Mouse (Mus musculus): ENCODE data around the gene Smchd1. TPM values are rescaled to one million over a fixed set of nuclear protein-coding genes. Genes with fewer than 3 reads are reported as not detected.

Gene Smchd1
- 72.3 and 81.5 TPM in 2 replicates for polyA plus RNA-seq (2015; fragmentation: Nextera tagmentation; extraction: Ambion mirVana)

DNA sequence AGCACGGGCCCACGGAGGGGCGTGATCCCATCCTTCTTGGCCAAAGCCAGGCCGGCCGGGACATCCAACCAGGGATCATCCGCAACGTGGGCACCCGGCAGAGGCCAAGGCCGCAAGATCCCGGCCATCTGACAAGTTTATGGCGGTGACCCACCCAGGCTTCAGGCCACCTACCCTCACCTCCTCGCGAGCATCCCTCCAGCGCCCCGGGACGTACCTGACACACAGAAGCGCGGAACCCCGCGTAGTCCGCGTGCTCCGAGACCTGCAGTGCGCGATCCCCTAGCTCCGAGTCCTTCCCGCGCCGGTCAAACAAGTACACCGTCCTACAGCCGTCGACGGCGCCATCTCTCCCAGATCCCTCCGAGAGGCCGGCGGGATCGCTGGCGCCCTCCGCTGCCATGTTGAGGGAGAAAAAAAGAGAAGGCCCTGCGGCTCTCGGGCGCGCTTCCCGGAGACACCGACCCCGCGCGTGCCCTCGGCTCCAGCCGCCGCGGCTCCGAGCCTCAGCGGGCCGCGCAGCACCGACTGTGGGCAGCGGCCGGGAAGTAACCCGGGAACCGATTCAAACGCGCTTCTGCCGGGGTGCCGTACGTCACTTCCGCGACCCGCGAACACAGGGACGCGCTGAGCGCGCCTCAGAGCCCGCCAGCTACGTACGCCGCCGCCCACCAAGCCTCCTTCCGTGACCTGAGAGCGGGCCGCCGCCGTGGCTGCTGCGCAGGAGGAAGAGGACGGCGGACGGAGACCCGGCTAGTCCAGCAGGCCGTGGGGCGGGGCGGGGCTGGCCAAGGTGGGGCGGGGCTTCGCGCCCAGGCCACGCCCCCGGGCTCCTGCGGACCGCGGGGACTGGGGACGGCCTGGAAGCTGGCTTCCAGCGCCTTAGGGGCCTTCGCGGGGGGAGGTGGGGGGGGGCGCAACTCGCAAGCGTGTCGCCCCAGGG, at the start of gene Smchd1:
Smchd1 (minus strand) TSS at position 582 of the 943 bp plus-strand sequence.
- Histone ChIP-seq H3K9ac (peak within 1 kb of the TSS; percentile 92), H3K27ac (peak within 1 kb of the TSS; percentile 99), H3K27me3 (no peaks in the 10 kb centered on the region), H3K9me3 (no peaks in the 10 kb centered on the region), H3K4me1 (peaks cover 17% of the 10 kb centered on the region), H3K36me3 (no peaks in the 10 kb centered on the region), H3K4me2 (replicated peaks) (peak within 1 kb of the TSS; percentile 86), H3K4me3 (peak within 1 kb of the TSS; percentile 90)
- WGBS, result under 1% methylated on average over 95 of the region's 109 CpGs
- peak; percentile 95 for ATAC-seq (ENCODE audit: low FRiP score, low read depth)

- 96% methylated on average over 11 of the region's 11 CpGs for WGBS
- Histone ChIP-seq H3K36me3 (peaks cover 84% of the 10 kb centered on the region), H3K4me1 (no peaks in the 10 kb centered on the region), H3K4me3 (no peak overlapping the region), H3K27ac (no peak overlapping the region), H3K9me3 (no peaks in the 10 kb centered on the region), H3K9ac (no peak overlapping the region), H3K27me3 (no peaks in the 10 kb centered on the region), H3K4me2 (replicated peaks) (no peak overlapping the region)
- no peak for ATAC-seq (ENCODE audit: low FRiP score, low read depth)
Measured at GRCm38 (mm10) chr17:71510297-71510696, 35.2 kb upstream of the Smchd1 start.

- Histone ChIP-seq H3K4me1 (no peaks in the 10 kb centered on the region), H3K36me3 (peaks cover 79% of the 10 kb centered on the region), H3K4me3 (no peak overlapping the region), H3K27ac (no peak overlapping the region), H3K9ac (no peak overlapping the region), H3K27me3 (no peaks in the 10 kb centered on the region), H3K4me2 (replicated peaks) (no peak overlapping the region), H3K9me3 (no peaks in the 10 kb centered on the region)
- 89% methylated on average over 8 of the region's 8 CpGs for WGBS
- ATAC-seq (ENCODE audit: low FRiP score, low read depth), result no peak
Measured at GRCm38 (mm10) chr17:71506832-71507231, 31.7 kb upstream of the Smchd1 start.

DNA sequence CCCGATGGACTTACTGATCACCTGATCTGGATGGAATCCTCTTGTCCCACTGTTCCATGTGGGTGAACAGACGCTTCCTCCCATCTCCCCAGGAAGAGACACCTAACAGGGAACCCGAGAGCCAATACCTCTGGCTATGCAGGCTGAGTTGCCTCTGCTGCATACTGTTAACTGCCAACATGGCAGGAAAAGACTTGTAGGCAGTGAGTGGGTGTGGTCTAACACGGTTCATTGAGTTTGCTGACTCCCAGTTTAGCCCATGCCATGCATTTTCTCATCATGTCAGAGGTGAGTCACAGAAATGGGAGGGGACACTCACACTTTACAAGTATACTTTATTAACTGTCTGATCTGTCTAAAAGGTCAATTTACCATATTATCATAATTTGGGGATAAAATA, 20.6 kb upstream of the Smchd1 start:
- Histone ChIP-seq H3K4me2 (replicated peaks) (no peak overlapping the region), H3K9me3 (no peaks in the 10 kb centered on the region), H3K27me3 (no peaks in the 10 kb centered on the region), H3K9ac (no peak overlapping the region), H3K36me3 (peaks cover 62% of the 10 kb centered on the region), H3K4me3 (no peak overlapping the region), H3K27ac (no peak overlapping the region), H3K4me1 (no peaks in the 10 kb centered on the region)
- 89% methylated on average over 4 of the region's 4 CpGs for WGBS
- ATAC-seq (ENCODE audit: low FRiP score, low read depth), result no peak

GRCm38 (mm10) chr17:71491332-71491686, 16.2 kb upstream of the Smchd1 start:
- Histone ChIP-seq H3K4me2 (replicated peaks) (no peak overlapping the region), H3K9me3 (no peaks in the 10 kb centered on the region), H3K27ac (no peak overlapping the region), H3K4me3 (no peak overlapping the region), H3K27me3 (no peaks in the 10 kb centered on the region), H3K36me3 (peaks cover 21% of the 10 kb centered on the region), H3K9ac (no peak overlapping the region), H3K4me1 (peaks cover 8% of the 10 kb centered on the region)
- WGBS, result 67% methylated on average over 4 of the region's 4 CpGs
- ATAC-seq (ENCODE audit: low FRiP score, low read depth), result no peak

GRCm38 (mm10) chr17:71490666-71491331, 15.7 kb upstream of the Smchd1 start:
- Histone ChIP-seq H3K27me3 (no peaks in the 10 kb centered on the region), H3K9me3 (no peaks in the 10 kb centered on the region), H3K9ac (no peak overlapping the region), H3K36me3 (peaks cover 16% of the 10 kb centered on the region), H3K4me1 (peaks cover 13% of the 10 kb centered on the region), H3K4me2 (replicated peaks) (no peak overlapping the region), H3K4me3 (no peak overlapping the region), H3K27ac (no peak overlapping the region)
- WGBS, result 82% methylated on average over 9 of the region's 9 CpGs
- no peak for ATAC-seq (ENCODE audit: low FRiP score, low read depth)

GRCm38 (mm10) chr17:71489703-71490461, 14.7 kb upstream of the Smchd1 start:
- H3K27ac ChIP-seq, result no peak overlapping the region
- H3K9me3 ChIP-seq, result no peaks in the 10 kb centered on the region
- no peaks in the 10 kb centered on the region for H3K27me3 ChIP-seq
- no peak overlapping the region for H3K9ac ChIP-seq
- H3K4me3 ChIP-seq, result no peak overlapping the region
- H3K36me3 ChIP-seq, result peaks cover 6% of the 10 kb centered on the region
- 84% methylated on average over 9 of the region's 9 CpGs for WGBS
- H3K4me1 ChIP-seq, result peaks cover 21% of the 10 kb centered on the region
- no peak for ATAC-seq (ENCODE audit: low FRiP score, low read depth)
- H3K4me2 ChIP-seq (replicated peaks), result no peak overlapping the region

DNA sequence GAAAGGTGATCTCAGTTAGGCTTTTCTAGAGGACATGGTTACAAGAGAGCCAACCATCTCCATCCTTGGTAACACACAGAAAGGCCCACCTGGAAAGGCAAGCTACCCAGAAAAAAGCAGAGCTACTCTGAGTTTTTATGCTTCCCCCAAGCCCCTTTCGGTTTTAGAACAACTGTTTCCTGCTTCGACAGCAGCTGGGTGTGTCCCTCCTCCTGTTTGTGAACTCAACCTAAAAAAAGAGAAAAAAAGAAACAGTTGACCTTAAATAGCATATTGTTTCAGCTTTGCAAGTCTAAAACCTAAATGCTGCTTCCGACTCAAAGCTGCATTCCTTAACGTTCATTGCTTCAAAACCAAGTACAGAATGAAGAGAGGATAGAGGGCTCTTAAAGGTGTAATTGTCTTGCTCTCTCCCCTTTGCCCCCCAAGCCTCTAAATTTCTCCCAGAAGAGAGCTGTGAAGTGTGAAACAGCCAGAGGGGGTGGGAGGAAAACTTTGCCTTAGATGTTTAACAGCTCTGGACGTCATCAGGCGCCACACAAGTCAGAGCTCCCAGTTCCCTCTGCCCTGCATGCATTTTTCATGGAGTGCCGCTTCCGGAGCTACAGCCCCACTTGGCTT, 11.2 kb upstream of the Smchd1 start:
- Histone ChIP-seq H3K9ac (peak overlapping the region; percentile 31; the same call in 1 of the 2 replicates), H3K36me3 (no peaks in the 10 kb centered on the region), H3K27me3 (no peaks in the 10 kb centered on the region), H3K4me3 (peak overlapping the region; percentile 22), H3K27ac (peak overlapping the region; percentile 79), H3K9me3 (no peaks in the 10 kb centered on the region), H3K4me1 (peaks cover 21% of the 10 kb centered on the region), H3K4me2 (replicated peaks) (peak overlapping the region; percentile 56)
- ATAC-seq (ENCODE audit: low FRiP score, low read depth), result no peak
- 5% methylated on average over 8 of the region's 8 CpGs for WGBS

GRCm38 (mm10) chr17:71485791-71486230, 10.7 kb upstream of the Smchd1 start:
- no peaks in the 10 kb centered on the region for H3K27me3 ChIP-seq
- peak; percentile 46; the same call in 1 of the 2 replicates for ATAC-seq (ENCODE audit: low FRiP score, low read depth)
- H3K4me2 ChIP-seq (replicated peaks), result peak overlapping the region; percentile 56
- 24% methylated on average over 12 of the region's 12 CpGs for WGBS
- peak overlapping the region; percentile 79 for H3K27ac ChIP-seq
- H3K4me3 ChIP-seq, result peak overlapping the region; percentile 22
- no peaks in the 10 kb centered on the region for H3K36me3 ChIP-seq
- H3K4me1 ChIP-seq, result peaks cover 21% of the 10 kb centered on the region
- peak overlapping the region; percentile 31; the same call in 1 of the 2 replicates for H3K9ac ChIP-seq
- H3K9me3 ChIP-seq, result no peaks in the 10 kb centered on the region

DNA sequence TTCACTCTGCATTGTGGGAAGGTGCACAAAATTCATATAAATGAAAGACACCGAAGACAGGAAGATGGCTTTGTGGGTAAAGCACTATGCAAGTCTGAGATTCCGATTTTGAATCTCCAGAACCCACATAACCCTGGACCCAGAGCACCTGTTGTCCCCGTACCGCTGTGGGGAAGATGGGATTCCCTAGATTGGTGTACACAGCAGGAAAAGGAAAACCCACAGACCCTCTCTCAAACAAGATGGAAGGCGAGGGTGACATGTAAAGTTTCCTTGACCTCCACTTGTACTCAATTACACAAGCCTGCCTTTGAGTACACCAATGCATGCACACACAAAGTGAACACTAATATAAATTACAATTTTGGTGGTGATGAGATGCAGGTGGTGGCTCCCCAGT, 9.6 kb upstream of the Smchd1 start:
- Histone ChIP-seq H3K27ac (no peak overlapping the region), H3K4me3 (no peak overlapping the region), H3K9me3 (no peaks in the 10 kb centered on the region), H3K27me3 (no peaks in the 10 kb centered on the region), H3K9ac (no peak overlapping the region), H3K4me1 (peaks cover 21% of the 10 kb centered on the region), H3K4me2 (replicated peaks) (no peak overlapping the region), H3K36me3 (no peaks in the 10 kb centered on the region)
- ATAC-seq (ENCODE audit: low FRiP score, low read depth), result no peak
- WGBS, result 89% methylated on average over 5 of the region's 5 CpGs

- Histone ChIP-seq H3K9me3 (no peaks in the 10 kb centered on the region), H3K36me3 (no peaks in the 10 kb centered on the region), H3K4me2 (replicated peaks) (no peak overlapping the region), H3K9ac (no peak overlapping the region), H3K27ac (no peak overlapping the region), H3K27me3 (no peaks in the 10 kb centered on the region), H3K4me1 (peaks cover 24% of the 10 kb centered on the region), H3K4me3 (no peak overlapping the region)
- 90% methylated on average over 7 of the region's 7 CpGs for WGBS
- no peak for ATAC-seq (ENCODE audit: low FRiP score, low read depth)
Measured at GRCm38 (mm10) chr17:71483418-71484060, 8.4 kb upstream of the Smchd1 start.

All from limb, embryonic 13.5 days (tissue).